Mouse (Mus musculus): ENCODE data around the gene Inpp5f. TPM values are rescaled to one million over a fixed set of nuclear protein-coding genes. Genes with fewer than 3 reads are reported as not detected.

Inpp5f gene
- total RNA-seq, 2 experiments from 2014 or later, result 2.8 to 3.1 TPM

- intact Hi-C loops (cut with DNase I), result loop anchor here (10.0 kb wide), 1 partner anchor 382 kb away; the partner anchor contains the start of gene Tgfb1i1
- Histone ChIP-seq H3K4me3 (no peak overlapping the region), H3K27ac (no peak overlapping the region)
- TF ChIP-seq CTCF (IDR thresholded peaks at IDR 0.05), result no peak
- DNase-seq, result no peak
Observed at GRCm38 (mm10) chr7:128627251-128627650, 16.1 kb downstream of the Inpp5f start.

GRCm38 (mm10) chr7:128627723-128628122 lies 16.6 kb downstream of the Inpp5f start:
- intact Hi-C loops (cut with DNase I), result loop anchor here (10.0 kb wide), 1 partner anchor 383 kb away; the partner anchor contains the start of gene Tgfb1i1
- Histone ChIP-seq H3K4me3 (no peak overlapping the region), H3K27ac (no peak overlapping the region)
- TF ChIP-seq CTCF (IDR thresholded peaks at IDR 0.05), result no peak
- no peak for DNase-seq

DNA sequence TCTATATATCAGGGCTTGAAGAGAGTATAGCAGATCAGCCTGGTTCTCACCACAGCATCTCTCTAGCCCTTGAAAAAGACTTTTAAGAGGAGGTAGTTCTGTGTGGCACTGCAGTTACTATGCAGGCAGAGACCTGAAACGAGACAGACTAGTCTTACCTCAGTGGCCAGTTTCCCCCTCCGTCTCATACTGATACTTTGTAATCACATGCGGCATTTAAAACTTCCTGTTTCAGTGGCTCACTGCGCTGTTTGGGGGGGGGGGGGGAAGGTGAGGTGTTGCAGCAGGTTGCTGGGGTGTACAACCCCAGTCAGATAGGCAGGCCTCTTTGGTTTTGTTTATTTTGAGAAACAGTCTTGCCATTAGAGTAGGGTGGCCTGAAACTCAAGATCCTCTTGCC lies 22.0 kb downstream of the Inpp5f start:
- H3K27ac ChIP-seq, result no peak overlapping the region
- H3K4me3 ChIP-seq, result no peak overlapping the region
- TF ChIP-seq CTCF (IDR thresholded peaks at IDR 0.05), result no peak
- intact Hi-C loops (cut with DNase I), result no loop called here
- DNase-seq, result no peak

DNA sequence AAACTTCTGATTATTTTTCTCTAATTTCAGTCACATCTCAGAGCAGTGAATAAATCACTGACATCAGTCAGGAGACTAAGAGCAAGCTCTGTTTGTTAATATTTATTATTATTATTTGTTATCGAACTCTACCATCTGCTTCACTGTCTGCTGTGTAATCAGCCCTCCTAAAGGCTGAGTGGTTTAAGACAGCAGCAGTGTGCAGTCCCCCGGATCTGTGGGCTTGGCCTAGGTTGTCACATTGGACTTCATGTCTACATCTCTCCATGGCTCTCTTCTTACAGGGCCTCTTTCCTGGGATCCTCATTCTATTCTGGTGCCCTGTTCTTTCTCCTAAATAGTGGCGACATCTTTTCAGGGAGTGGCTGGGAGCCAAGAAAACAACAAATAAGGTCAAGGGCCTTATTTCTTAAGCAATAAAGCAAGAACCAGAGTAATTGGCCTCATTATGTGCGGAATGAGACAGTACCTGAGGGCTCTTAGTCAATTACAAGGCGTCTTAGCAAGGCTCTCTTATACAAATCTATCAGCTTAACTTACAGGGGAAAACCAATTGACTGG lies 28.9 kb downstream of the Inpp5f start:
- no peak for DNase-seq
- TF ChIP-seq CTCF (IDR thresholded peaks at IDR 0.05), result no peak
- Histone ChIP-seq H3K4me3 (no peak overlapping the region), H3K27ac (no peak overlapping the region)
- intact Hi-C loops (cut with DNase I), result no loop called here

DNA sequence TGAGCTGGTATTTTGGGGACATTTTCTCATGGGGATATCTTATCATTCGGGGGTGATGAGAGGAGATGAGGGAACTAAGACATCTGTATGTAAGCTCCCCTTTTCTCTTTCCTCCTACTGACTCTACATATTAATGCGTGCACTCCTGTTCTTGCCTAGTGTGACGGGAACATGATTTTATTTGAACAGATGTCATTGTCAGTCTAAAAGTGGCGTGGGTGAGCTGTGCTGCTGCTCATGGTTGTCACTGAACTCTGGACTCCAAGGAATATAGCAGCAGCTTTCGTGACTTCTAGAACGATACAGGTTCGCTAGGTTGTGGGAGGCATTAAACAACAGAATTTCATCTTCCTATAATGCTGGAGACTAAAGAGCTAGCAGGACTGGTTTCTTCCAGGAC lies 30.4 kb downstream of the Inpp5f start:
- intact Hi-C loops (cut with DNase I), result no loop called here
- Histone ChIP-seq H3K27ac (no peak overlapping the region), H3K4me3 (no peak overlapping the region)
- DNase-seq, result no peak
- no peak for TF ChIP-seq CTCF (IDR thresholded peaks at IDR 0.05)

DNA sequence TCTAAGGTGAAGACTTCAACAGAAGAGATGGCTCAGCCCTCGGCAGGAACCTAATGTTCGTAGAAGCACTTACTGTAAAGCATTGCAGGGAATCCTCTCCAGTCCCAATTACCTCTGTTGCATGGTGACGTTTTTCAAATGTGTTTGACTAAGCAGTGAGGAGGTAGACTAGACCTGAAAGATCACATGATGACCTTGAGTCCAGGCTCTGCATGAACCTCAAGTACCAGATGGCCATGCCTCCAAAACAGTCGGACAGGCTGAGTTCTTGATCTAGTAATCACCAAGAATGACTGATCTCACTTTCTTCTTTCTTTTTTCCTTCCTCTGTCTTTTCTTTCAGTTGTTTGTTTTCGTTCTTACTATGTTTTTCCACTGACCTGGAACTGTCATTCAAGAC lies 31.3 kb downstream of the Inpp5f start:
- intact Hi-C loops (cut with DNase I), result no loop called here
- H3K4me3 ChIP-seq, result no peak overlapping the region
- no peak overlapping the region for H3K27ac ChIP-seq
- no peak for DNase-seq
- TF ChIP-seq CTCF (IDR thresholded peaks at IDR 0.05), result no peak

GRCm38 (mm10) chr7:128656970-128657369 lies 45.8 kb downstream of the Inpp5f start:
- intact Hi-C loops (cut with DNase I), result no loop called here
- H3K4me3 ChIP-seq, result no peak overlapping the region
- DNase-seq, result no peak
- H3K27ac ChIP-seq, result no peak overlapping the region
- TF ChIP-seq CTCF (IDR thresholded peaks at IDR 0.05), result no peak

GRCm38 (mm10) chr7:128663906-128664305 lies 52.8 kb downstream of the Inpp5f start:
- intact Hi-C loops (cut with DNase I), result no loop called here
- no peak for TF ChIP-seq CTCF (IDR thresholded peaks at IDR 0.05)
- no peak overlapping the region for H3K4me3 ChIP-seq
- DNase-seq, result no peak
- no peak overlapping the region for H3K27ac ChIP-seq

- no peak for DNase-seq
- H3K4me3 ChIP-seq, result no peak overlapping the region
- no peak overlapping the region for H3K27ac ChIP-seq
- TF ChIP-seq CTCF (IDR thresholded peaks at IDR 0.05), result no peak
- intact Hi-C loops (cut with DNase I), result no loop called here
Observed at GRCm38 (mm10) chr7:128664861-128665377, 53.8 kb downstream of the Inpp5f start.

- no peak for DNase-seq
- TF ChIP-seq CTCF (IDR thresholded peaks at IDR 0.05), result no peak
- Histone ChIP-seq H3K27ac (no peak overlapping the region), H3K4me3 (no peak overlapping the region)
- intact Hi-C loops (cut with DNase I), result no loop called here
Observed at GRCm38 (mm10) chr7:128667788-128668187, 56.7 kb downstream of the Inpp5f start.

DNA sequence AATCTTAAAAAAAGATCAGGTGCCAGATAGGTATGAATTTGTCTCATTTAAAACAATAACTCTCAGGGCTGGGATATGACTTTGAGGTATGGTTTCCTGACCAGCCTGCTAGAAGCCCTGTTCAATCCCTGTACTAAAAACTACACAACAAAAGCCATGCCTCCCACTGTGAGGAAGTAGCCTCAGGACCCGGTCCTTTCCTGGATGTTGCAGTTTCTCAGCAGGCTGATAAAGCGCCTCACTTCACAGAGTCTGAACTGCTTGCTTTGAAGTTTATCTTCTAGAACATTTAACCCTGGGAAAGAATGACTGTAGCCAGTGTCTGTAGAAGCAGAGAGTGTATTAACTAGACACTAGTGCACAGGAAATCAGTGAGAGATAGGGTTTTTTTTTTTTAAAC lies 57.7 kb downstream of the Inpp5f start:
- TF ChIP-seq CTCF (IDR thresholded peaks at IDR 0.05), result no peak
- H3K27ac ChIP-seq, result no peak overlapping the region
- no peak overlapping the region for H3K4me3 ChIP-seq
- intact Hi-C loops (cut with DNase I), result no loop called here
- DNase-seq, result no peak

DNA sequence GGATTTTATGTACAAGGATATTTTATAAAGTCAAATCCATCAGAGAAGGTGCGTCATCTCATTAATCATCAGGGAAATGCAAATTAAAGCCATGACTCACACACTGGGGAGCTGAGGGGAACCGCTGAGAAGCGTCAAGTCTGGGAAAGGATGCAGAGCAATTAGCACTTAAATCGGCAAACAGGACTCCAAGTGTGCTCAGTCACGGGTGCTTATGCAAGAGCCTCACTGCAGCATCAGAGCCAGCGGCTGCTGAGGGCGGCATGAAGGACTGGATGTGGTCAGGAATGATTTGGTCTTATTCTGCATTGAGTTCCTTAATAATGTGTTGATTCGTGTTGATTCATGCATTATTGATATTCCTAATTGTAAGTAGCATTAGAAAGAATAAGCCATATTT lies 60.8 kb downstream of the Inpp5f start:
- no peak for TF ChIP-seq CTCF (IDR thresholded peaks at IDR 0.05)
- H3K27ac ChIP-seq, result no peak overlapping the region
- intact Hi-C loops (cut with DNase I), result loop anchor here (5.0 kb wide), 1 partner anchor 90 kb away; no protein-coding TSS in a partner anchor
- peak; percentile 31 for DNase-seq
- no peak overlapping the region for H3K4me3 ChIP-seq

GRCm38 (mm10) chr7:128672408-128673010 lies 61.4 kb downstream of the Inpp5f start:
- intact Hi-C loops (cut with DNase I), result loop anchor here (5.0 kb wide), 1 partner anchor 90 kb away; no protein-coding TSS in a partner anchor
- peak overlapping the region; percentile 12; the same call in 1 of the 2 replicates for H3K27ac ChIP-seq
- no peak for TF ChIP-seq CTCF (IDR thresholded peaks at IDR 0.05)
- H3K4me3 ChIP-seq, result no peak overlapping the region
- peak; percentile 16 for DNase-seq

DNA sequence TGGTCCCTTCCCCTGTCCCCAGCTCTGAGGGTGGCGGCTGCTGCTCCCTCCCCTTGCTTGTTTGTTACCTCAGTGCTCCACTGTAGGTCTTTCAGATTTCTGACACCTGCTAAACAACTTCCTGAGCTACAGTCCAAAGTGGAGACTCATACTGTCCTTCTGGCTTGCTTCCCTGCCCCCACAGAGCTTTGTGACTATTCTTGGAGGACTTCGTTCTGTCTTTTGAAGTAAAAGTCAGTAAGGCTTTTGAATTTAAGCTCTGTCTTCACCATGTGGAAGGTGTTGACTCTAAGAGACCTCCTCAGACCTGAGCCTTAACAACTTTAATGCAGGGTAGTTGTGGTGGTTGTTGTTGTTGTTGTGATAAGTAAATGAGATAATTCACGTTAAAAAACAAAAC lies 67.4 kb downstream of the Inpp5f start:
- no peak overlapping the region for H3K4me3 ChIP-seq
- intact Hi-C loops (cut with DNase I), result no loop called here
- no peak for DNase-seq
- TF ChIP-seq CTCF (IDR thresholded peaks at IDR 0.05), result no peak
- no peak overlapping the region for H3K27ac ChIP-seq
